8 mouse cellular contexts compared by ENCODE assay signal in genomic region chr11:53479171-53479782, GRCm38 (mm10). TPM values are rescaled to one million over a fixed set of nuclear protein-coding genes. Genes with fewer than 3 reads are reported as not detected.
DNase-seq lines count a peak whose midpoint lies in the region; ATAC-seq and TF ChIP-seq lines count a peak whose summit lies in the region.

No protein-coding gene starts in this region.

- H3K4me1 ChIP-seq in heart, embryonic 10.5 days, result peaks cover 23% of the 10 kb centered on the region
- H3K4me1 ChIP-seq in ES-Bruce4 (ENCODE audit: control insufficient read depth, insufficient read depth, low read length), result no peaks in the 10 kb centered on the region
- H3K4me1 ChIP-seq in embryonic facial prominence, embryonic 12.5 days, result peaks cover 24% of the 10 kb centered on the region
- H3K4me1 ChIP-seq in kidney, embryonic 16.5 days (ENCODE audit: insufficient read depth, low read length), result peaks cover 16% of the 10 kb centered on the region

- peak overlapping the region; percentile 1 for H3K9ac ChIP-seq in ES-Bruce4 (ENCODE audit: low read depth, poor library complexity, severe bottlenecking)
- peak overlapping the region; percentile 38; the same call in 1 of the 2 replicates for H3K9ac ChIP-seq in embryonic facial prominence, embryonic 12.5 days
- peak overlapping the region; percentile 49 for H3K9ac ChIP-seq in kidney, embryonic 16.5 days (replicated peaks; ENCODE audit: low read length)

- peak overlapping the region; percentile 61 for H3K4me3 ChIP-seq in heart, embryonic 10.5 days
- peak overlapping the region; percentile 60 for H3K4me3 ChIP-seq in ES-Bruce4 (ENCODE audit: low read depth, low read length)
- peak overlapping the region; percentile 45 for H3K4me3 ChIP-seq in embryonic facial prominence, embryonic 12.5 days
- peak overlapping the region; percentile 44 for H3K4me3 ChIP-seq in kidney, embryonic 16.5 days (ENCODE audit: low read length)

- no peaks in the 10 kb centered on the region for H3K36me3 ChIP-seq in heart, embryonic 10.5 days
- no peaks in the 10 kb centered on the region for H3K36me3 ChIP-seq in ES-Bruce4 (ENCODE audit: control insufficient read depth, insufficient read depth, low read length, poor library complexity, severe bottlenecking)
- no peaks in the 10 kb centered on the region for H3K36me3 ChIP-seq in embryonic facial prominence, embryonic 12.5 days
- H3K36me3 ChIP-seq in kidney, embryonic 16.5 days (ENCODE audit: insufficient read depth, low read length), result no peaks in the 10 kb centered on the region

- 2% methylated on average over 62 of the region's 62 CpGs for whole genome bisulfite sequencing in heart, embryonic 10.5 days
- under 1% methylated on average over 56 of the region's 62 CpGs for WGBS in embryonic facial prominence, embryonic 12.5 days
- whole genome bisulfite sequencing in kidney, embryonic 16.5 days, result under 1% methylated on average over 62 of the region's 62 CpGs

- ATAC-seq in embryonic facial prominence, embryonic 12.5 days (ENCODE audit: insufficient number of reproducible peaks, insufficient read depth, low FRiP score, low TSS enrichment), result 0 out of 2 replicates have a peak, but pooled peaks have one; percentile 32
- peak; percentile 47; the same call in 1 of the 2 replicates for ATAC-seq in kidney, embryonic 16.5 days (ENCODE audit: low FRiP score, low TSS enrichment)

- H3K27me3 ChIP-seq in heart, embryonic 10.5 days (ENCODE audit: insufficient read depth, poor library complexity, severe bottlenecking), result peaks cover 75% of the 10 kb centered on the region
- peaks cover 5% of the 10 kb centered on the region; the same call in 1 of the 2 replicates for H3K27me3 ChIP-seq in ES-Bruce4 (ENCODE audit: control insufficient read depth, insufficient read depth, low read length, poor library complexity, severe bottlenecking)
- H3K27me3 ChIP-seq in embryonic facial prominence, embryonic 12.5 days, result peaks cover 69% of the 10 kb centered on the region
- H3K27me3 ChIP-seq in kidney, embryonic 16.5 days (ENCODE audit: insufficient read depth, low read length), result peaks cover 70% of the 10 kb centered on the region

- H3K9me3 ChIP-seq in heart, embryonic 10.5 days, result no peaks in the 10 kb centered on the region; the same call in 1 of the 2 replicates
- no peaks in the 10 kb centered on the region for H3K9me3 ChIP-seq in ES-Bruce4 (replicated peaks; ENCODE audit: control insufficient read depth, insufficient read depth, low read length, poor library complexity, severe bottlenecking)
- H3K9me3 ChIP-seq in embryonic facial prominence, embryonic 12.5 days, result no peaks in the 10 kb centered on the region
- peaks cover 5% of the 10 kb centered on the region for H3K9me3 ChIP-seq in kidney, embryonic 16.5 days (ENCODE audit: low read length)

- H3K4me2 ChIP-seq in embryonic facial prominence, embryonic 12.5 days (replicated peaks), result peak overlapping the region; percentile 76
- peak overlapping the region; percentile 79 for H3K4me2 ChIP-seq in kidney, embryonic 16.5 days (replicated peaks; ENCODE audit: low read depth, low read length)

- peak overlapping the region; percentile 43 for H3K27ac ChIP-seq in heart, embryonic 10.5 days
- no peak overlapping the region for H3K27ac ChIP-seq in ES-Bruce4 (ENCODE audit: insufficient read depth, low read length)
- no peak overlapping the region for H3K27ac ChIP-seq in embryonic facial prominence, embryonic 12.5 days
- no peak overlapping the region for H3K27ac ChIP-seq in kidney, embryonic 16.5 days (ENCODE audit: low read length)

- DNase-seq in heart, embryonic 10.5 days (ENCODE audit: low spot score), result no peak
- no peak for DNase-seq in heart, adult 9 months (ENCODE audit: low spot score in 2 of 2)
- DNase-seq in neural tube, embryonic 10.5 days (ENCODE audit: extremely low spot score, low spot score), result peak; percentile 55
- no peak for DNase-seq in Muller cell, postnatal 12 days (ENCODE audit: inconsistent ontology term)
- DNase-seq in MN1 (ENCODE audit: low spot score), result no peak

- TF ChIP-seq CTCF in ES-Bruce4 (IDR thresholded peaks at IDR 0.05; ENCODE audit: low read depth, low read length), result no peak

- no peak for TF ChIP-seq POLR2A in ES-Bruce4 (IDR thresholded peaks at IDR 0.05; ENCODE audit: insufficient read depth, low read length)

- TF ChIP-seq EP300 in ES-Bruce4 (IDR thresholded peaks at IDR 0.05; ENCODE audit: insufficient read depth, low read depth, low read length), result no peak

RNA-seq across cellular contexts. Expression of gene Gm9945, which starts 0.7 kb away (rescaled TPM):
- polyA plus RNA-seq in heart, embryonic 10.5 days (2016; fragmentation: Nextera tagmentation; extraction: Ambion mirVana), result not detected in 2 replicates
- polyA plus RNA-seq in ES-Bruce4 (2011; ENCODE audit: insufficient read depth, insufficient read length, low read depth, missing spikeins), result not detected in 2 replicates
- polyA plus RNA-seq in embryonic facial prominence, embryonic 12.5 days (2016; fragmentation: Nextera tagmentation; extraction: Ambion mirVana), result 0.25 TPM in 1 of 2 replicates, not detected in the other
- not detected in 2 replicates for polyA plus RNA-seq in kidney, embryonic 16.5 days (2015; fragmentation: Nextera tagmentation; extraction: Ambion mirVana)

RNA-seq across cellular contexts. Expression of gene Sowaha, which starts 0.8 kb away (rescaled TPM):
- polyA plus RNA-seq in heart, embryonic 10.5 days (2016; fragmentation: Nextera tagmentation; extraction: Ambion mirVana), result 0.32 and 0.38 TPM in 2 replicates
- polyA plus RNA-seq in ES-Bruce4 (2011; ENCODE audit: insufficient read depth, insufficient read length, low read depth, missing spikeins), result not detected in 2 replicates
- 1.6 and 2.4 TPM in 2 replicates for polyA plus RNA-seq in embryonic facial prominence, embryonic 12.5 days (2016; fragmentation: Nextera tagmentation; extraction: Ambion mirVana)
- polyA plus RNA-seq in kidney, embryonic 16.5 days (2015; fragmentation: Nextera tagmentation; extraction: Ambion mirVana), result 0.17 and 0.23 TPM in 2 replicates

RNA-seq across cellular contexts. Expression of gene Gm9837, which starts 9.0 kb away (rescaled TPM):
- not detected in 2 replicates for polyA plus RNA-seq in heart, embryonic 10.5 days (2016; fragmentation: Nextera tagmentation; extraction: Ambion mirVana)
- polyA plus RNA-seq in ES-Bruce4 (2011; ENCODE audit: insufficient read depth, insufficient read length, low read depth, missing spikeins), result not detected in 2 replicates
- not detected in 2 replicates for polyA plus RNA-seq in embryonic facial prominence, embryonic 12.5 days (2016; fragmentation: Nextera tagmentation; extraction: Ambion mirVana)
- polyA plus RNA-seq in kidney, embryonic 16.5 days (2015; fragmentation: Nextera tagmentation; extraction: Ambion mirVana), result not detected in 2 replicates

RNA-seq across cellular contexts. Expression of gene Shroom1, which starts 22.3 kb away (rescaled TPM):
- 2.3 and 2.5 TPM in 2 replicates for polyA plus RNA-seq in heart, embryonic 10.5 days (2016; fragmentation: Nextera tagmentation; extraction: Ambion mirVana)
- polyA plus RNA-seq in ES-Bruce4 (2011; ENCODE audit: insufficient read depth, insufficient read length, low read depth, missing spikeins), result 0.39 and 0.52 TPM in 2 replicates
- polyA plus RNA-seq in embryonic facial prominence, embryonic 12.5 days (2016; fragmentation: Nextera tagmentation; extraction: Ambion mirVana), result 5.9 and 6.5 TPM in 2 replicates
- 2.1 and 2.5 TPM in 2 replicates for polyA plus RNA-seq in kidney, embryonic 16.5 days (2015; fragmentation: Nextera tagmentation; extraction: Ambion mirVana)

RNA-seq across cellular contexts. Expression of gene Gm10447, which starts 22.4 kb away (rescaled TPM):
- polyA plus RNA-seq in heart, embryonic 10.5 days (2016; fragmentation: Nextera tagmentation; extraction: Ambion mirVana), result 0.10 and 0.16 TPM in 2 replicates
- not detected in 2 replicates for polyA plus RNA-seq in ES-Bruce4 (2011; ENCODE audit: insufficient read depth, insufficient read length, low read depth, missing spikeins)
- polyA plus RNA-seq in embryonic facial prominence, embryonic 12.5 days (2016; fragmentation: Nextera tagmentation; extraction: Ambion mirVana), result 0.22 and 0.27 TPM in 2 replicates
- 0.12 TPM in 1 of 2 replicates, not detected in the other for polyA plus RNA-seq in kidney, embryonic 16.5 days (2015; fragmentation: Nextera tagmentation; extraction: Ambion mirVana)
